Mouse (Mus musculus) stomach, embryonic 14.5 days (tissue): ENCODE results near the gene Igfbpl1. TPM values are rescaled to one million over a fixed set of nuclear protein-coding genes. Genes with fewer than 3 reads are reported as not detected.
A peak's percentile ranks its signal among the peaks of the same experiment; 100 is the strongest.

Source experiments
- ATAC-seq: fragments of 200-750 bp; cut with Nextera tagmentation; 2 replicates; pipeline ENCODE4 v1.8.0; 2017; ENCODE audit warnings: low read depth, moderate TSS enrichment; ENCODE audit not compliant: insufficient number of reproducible peaks, insufficient read depth, low FRiP score
- H3K27ac ChIP-seq: fragments of 300-500 bp; sonication (generic); 2 replicates; pipeline ENCODE4 v1.5.1; 2014; ENCODE audit warnings: mild to moderate bottlenecking, low read length, moderate library complexity, mixed read lengths
- H3K27me3 ChIP-seq: fragments of 300-500 bp; sonication (generic); 2 replicates; pipeline ENCODE4 v1.6.1; 2014; ENCODE audit warnings: low read length, control low read depth, mixed read lengths; ENCODE audit not compliant: control insufficient read depth, insufficient read depth
- H3K36me3 ChIP-seq: fragments of 300-500 bp; sonication (generic); 2 replicates; pipeline ENCODE4 v1.6.1; 2014; ENCODE audit warnings: mild to moderate bottlenecking, control low read depth, low read length, moderate library complexity, mixed read lengths; ENCODE audit not compliant: control insufficient read depth, insufficient read depth
- H3K4me1 ChIP-seq: fragments of 300-500 bp; sonication (generic); 2 replicates; pipeline ENCODE4 v1.6.1; 2014; ENCODE audit warnings: low read length, control low read depth, mixed read lengths; ENCODE audit not compliant: control insufficient read depth, insufficient read depth
- H3K4me2 ChIP-seq: fragments of 300-500 bp; sonication (generic); replicated peaks from 2 replicates; pipeline ENCODE4 v1.6.1; 2014; ENCODE audit warnings: low read depth, low read length, control low read depth
- H3K4me3 ChIP-seq: fragments of 300-500 bp; sonication (generic); 2 replicates; pipeline ENCODE4 v1.5.1; 2014; ENCODE audit warnings: low read depth, low read length, control low read depth
- H3K9ac ChIP-seq: fragments of 300-500 bp; sonication (generic); replicated peaks from 2 replicates; pipeline ENCODE4 v1.6.1; 2014; ENCODE audit warnings: low read depth, mild to moderate bottlenecking, control low read depth, low read length, moderate library complexity, mixed read lengths
- H3K9me3 ChIP-seq: fragments of 300-500 bp; sonication (generic); 2 replicates; pipeline ENCODE4 v1.6.1; 2016; ENCODE audit warnings: low read depth, low read length, control low read depth; ENCODE audit not compliant: control insufficient read depth
- WGBS: fragments of 180-500 bp; shearing (Covaris S2); extraction: QIAGEN DNeasy Blood & Tissue Kit; methylation state at CpG from one replicate; pipeline ENCODE4 v1.1.7; 2014; 5-methylcytosine and 5-hydroxymethylcytosine counted together
- polyA plus RNA-seq: library from polyadenylated mRNA; unstranded; fragments of >200 nt; fragmentation: Nextera tagmentation; extraction: Ambion mirVana; gene quantifications from 2 replicates; pipeline ENCODE4 v1.2.1, GENCODE M21; 2014

Gene Igfbpl1
- polyA plus RNA-seq, 1 experiment from 2014 or later = 0.48 TPM

- H3K4me3 ChIP-seq = no peak overlapping the region
- H3K36me3 ChIP-seq = no peaks in the 10 kb centered on the region
- ATAC-seq = no peak
- 0 out of 2 replicates have a peak overlapping the region, but pooled peaks have one; percentile 16 for H3K4me2 ChIP-seq
- peak overlapping the region; percentile 36; the same call in 1 of the 2 replicates for H3K27ac ChIP-seq
- H3K9me3 ChIP-seq = no peaks in the 10 kb centered on the region
- WGBS = 13% methylated on average over 18 of the region's 18 CpGs
- peak overlapping the region; percentile 18; the same call in 1 of the 2 replicates for H3K9ac ChIP-seq
- H3K4me1 ChIP-seq = peaks cover 46% of the 10 kb centered on the region
- H3K27me3 ChIP-seq = no peaks in the 10 kb centered on the region; the same call in 1 of the 2 replicates
Measured at GRCm38 (mm10) chr4:45763288-45764140, 63.2 kb downstream of the Igfbpl1 start.

GRCm38 (mm10) chr4:45762600-45762999, 64.1 kb downstream of the Igfbpl1 start:
- Histone ChIP-seq H3K4me3 (no peak overlapping the region), H3K4me1 (peaks cover 37% of the 10 kb centered on the region), H3K36me3 (no peaks in the 10 kb centered on the region), H3K27ac (no peak overlapping the region), H3K27me3 (no peaks in the 10 kb centered on the region; the same call in 1 of the 2 replicates), H3K4me2 (no peak overlapping the region), H3K9ac (no peak overlapping the region), H3K9me3 (no peaks in the 10 kb centered on the region)
- ATAC-seq = no peak
- 83% methylated on average over 4 of the region's 4 CpGs for WGBS

Other genes starting within 250 kb of the Igfbpl1 start
- gene Aldh1b1, start 27.9 kb downstream of the Igfbpl1 start, polyA plus RNA-seq = 5.0 and 12.5 TPM in 2 replicates
- 0.11 and 0.12 TPM in 2 replicates for gene Stra6l, start 21.7 kb upstream of the Igfbpl1 start, polyA plus RNA-seq
- gene Ccdc180, start 63.4 kb upstream of the Igfbpl1 start, polyA plus RNA-seq = 0.06 and 0.29 TPM in 2 replicates
- gene Tdrd7, start 138.4 kb upstream of the Igfbpl1 start, polyA plus RNA-seq = 21.0 and 23.9 TPM in 2 replicates
- gene Tmod1, start 212.0 kb upstream of the Igfbpl1 start, polyA plus RNA-seq = 1.8 and 3.2 TPM in 2 replicates